Mouse (Mus musculus): ENCODE measurements at regions not wholly inside any gene's neighbourhood (a gene's known extent, or its start where the extent isn't known, plus 50 kb on each side); places are given as distances from the start of the nearest gene placed in this dataset.

- TF ChIP-seq CTCF (conservative IDR thresholded peaks at IDR 0.05; ENCODE audit: low read length) (no peak), POU5F1 (IDR thresholded peaks at IDR 0.05; ENCODE audit: borderline replicate concordance, low read length) (no peak)
Measured at GRCm38 (mm10) chr2:147299359-147299758, 62.4 kb upstream of the Pax1 start.
